Mouse (Mus musculus) heart, adult 2 months (tissue): ENCODE data around the gene Nobox. TPM values are rescaled to one million over a fixed set of nuclear protein-coding genes. Genes with fewer than 3 reads are reported as not detected.

Experiments used
- DNase-seq, 2 experiments: peaks; one replicate each; pipeline ENCODE4 v3.0.0; 2021
- H3K27ac ChIP-seq: fragments of 200-600 bp; 2 replicates; pipeline ENCODE4 v1.8.1; 2022
- H3K27me3 ChIP-seq: fragments of 200-500 bp; 2 replicates; pipeline ENCODE4 v1.6.1; 2012; ENCODE audit warnings: mild to moderate bottlenecking, low read length, inconsistent platforms, mixed read lengths; ENCODE audit not compliant: control insufficient read depth, insufficient read depth
- H3K36me3 ChIP-seq: fragments of 200-500 bp; 2 replicates; pipeline ENCODE4 v1.6.1; 2012; ENCODE audit warnings: low read length, inconsistent platforms; ENCODE audit not compliant: control insufficient read depth, insufficient read depth
- H3K4me1 ChIP-seq: fragments of 200-500 bp; 2 replicates; pipeline ENCODE4 v1.6.1; 2011; ENCODE audit warnings: low read length; ENCODE audit not compliant: control insufficient read depth, insufficient read depth
- H3K4me3 ChIP-seq: fragments of 200-600 bp; 2 replicates; pipeline ENCODE4 v1.8.1; 2022
- H3K79me2 ChIP-seq: fragments of 200-500 bp; replicated peaks from 2 replicates; pipeline ENCODE4 v1.6.1; 2012; ENCODE audit warnings: mild to moderate bottlenecking, inconsistent platforms, low read length, moderate library complexity, mixed read lengths; ENCODE audit not compliant: control insufficient read depth, insufficient read depth
- H3K9ac ChIP-seq: fragments of 200-500 bp; 2 replicates; pipeline ENCODE4 v1.6.1; 2012; ENCODE audit warnings: low read depth, mild to moderate bottlenecking, control low read depth, inconsistent platforms, low read length, mixed read lengths
- CTCF ChIP-seq: fragments of 200-600 bp; IDR thresholded peaks from 2 replicates; pipeline ENCODE4 v1.8.1; 2022; ENCODE audit warnings: antibody characterized with exemption, mild to moderate bottlenecking, moderate library complexity
- EP300 ChIP-seq: fragments of 200-500 bp; IDR thresholded peaks from 2 replicates; pipeline ENCODE4 v1.6.1; 2011; ENCODE audit warnings: low read depth, low read length, control low read depth; ENCODE audit not compliant: insufficient read depth
- POLR2A ChIP-seq: fragments of 200-500 bp; IDR thresholded peaks from 2 replicates; pipeline ENCODE4 v1.6.1; 2011; ENCODE audit warnings: mild to moderate bottlenecking, low read depth, low read length, control low read depth; ENCODE audit not compliant: insufficient read depth
- WGBS: fragments of 180-500 bp; shearing (Covaris S2); methylation state at CpG from one replicate; pipeline ENCODE4 v1.1.7; 2018; 5-methylcytosine and 5-hydroxymethylcytosine counted together
- intact Hi-C: fragments of 180-260 bp; cut with DNase I; formaldehyde crosslinking; loops from one replicate; pipeline ENCODE4 v1.15.1; 2025
- polyA plus RNA-seq: library from polyadenylated mRNA; depleted of rRNA; stranded (reverse); fragments of >200 nt; gene quantifications from 2 replicates; pipeline ENCODE4 v1.2.3, GENCODE M21; 2012
- total RNA-seq, 2 experiments: library from RNA; stranded (reverse); gene quantifications; 2 replicates each; pipeline ENCODE4 v1.2.3; 2021

The Nobox gene
- total and polyA plus RNA-seq, 3 experiments = not detected

DNA sequence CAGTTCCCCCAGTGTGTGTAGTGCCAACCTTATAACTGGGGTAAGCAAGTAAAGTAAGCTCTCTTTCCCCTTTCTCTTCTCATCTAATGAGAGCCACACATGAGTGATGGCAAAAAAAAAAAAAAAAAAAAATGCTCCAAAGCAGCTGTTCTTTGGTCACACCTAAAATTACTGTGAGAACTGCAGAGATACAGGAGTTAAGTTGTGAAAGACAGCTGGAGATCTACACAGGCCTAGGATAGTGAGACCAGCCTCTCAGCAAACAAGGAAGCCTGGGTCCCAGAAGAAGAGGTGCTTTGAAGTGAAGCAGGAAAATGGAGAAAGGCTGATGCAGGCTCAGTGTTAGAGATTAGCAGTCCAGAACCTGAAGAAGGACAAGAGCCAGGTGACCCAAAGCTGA lies 3.2 kb upstream of the Nobox start:
- Histone ChIP-seq H3K79me2 (no peaks in the 10 kb centered on the region), H3K9ac (no peak overlapping the region), H3K4me3 (no peak overlapping the region), H3K27ac (no peak overlapping the region), H3K27me3 (no peaks in the 10 kb centered on the region), H3K36me3 (no peaks in the 10 kb centered on the region), H3K4me1 (no peaks in the 10 kb centered on the region)
- DNase-seq = no peak
- no peak for TF ChIP-seq POLR2A
- TF ChIP-seq EP300 = no peak
- TF ChIP-seq CTCF = no peak
- intact Hi-C loops = no loop called here

DNA sequence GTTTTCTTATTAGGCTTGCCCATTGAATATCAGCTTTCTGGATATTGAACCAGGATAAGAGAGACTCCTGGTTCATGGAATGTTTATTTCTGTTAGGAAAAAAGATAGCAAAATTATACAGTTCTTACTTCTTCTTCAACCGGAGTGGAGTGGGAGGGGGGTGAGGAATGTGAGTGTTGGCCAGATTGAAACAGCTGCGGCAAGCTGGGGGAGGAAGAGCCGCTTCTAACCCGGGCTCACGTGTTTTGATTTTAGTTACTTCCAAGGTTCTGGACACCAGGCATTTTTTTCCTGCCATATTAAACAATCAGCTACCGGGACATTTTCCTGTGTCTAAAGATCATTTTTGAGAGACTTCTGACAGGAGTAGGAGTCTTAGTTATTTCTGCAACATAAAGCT lies 717 bp upstream of the Nobox start:
- intact Hi-C loops = no loop called here
- H3K4me3 ChIP-seq = no peak overlapping the region
- no peak for TF ChIP-seq EP300
- no peak for TF ChIP-seq CTCF
- no peak for TF ChIP-seq POLR2A
- DNase-seq = no peak
- no peaks in the 10 kb centered on the region for H3K79me2 ChIP-seq
- no peaks in the 10 kb centered on the region for H3K4me1 ChIP-seq
- no peaks in the 10 kb centered on the region for H3K36me3 ChIP-seq
- no peaks in the 10 kb centered on the region for H3K27me3 ChIP-seq
- H3K9ac ChIP-seq = no peak overlapping the region
- H3K27ac ChIP-seq = no peak overlapping the region
- 34% methylated on average over 6 of the region's 6 CpGs for WGBS

DNA sequence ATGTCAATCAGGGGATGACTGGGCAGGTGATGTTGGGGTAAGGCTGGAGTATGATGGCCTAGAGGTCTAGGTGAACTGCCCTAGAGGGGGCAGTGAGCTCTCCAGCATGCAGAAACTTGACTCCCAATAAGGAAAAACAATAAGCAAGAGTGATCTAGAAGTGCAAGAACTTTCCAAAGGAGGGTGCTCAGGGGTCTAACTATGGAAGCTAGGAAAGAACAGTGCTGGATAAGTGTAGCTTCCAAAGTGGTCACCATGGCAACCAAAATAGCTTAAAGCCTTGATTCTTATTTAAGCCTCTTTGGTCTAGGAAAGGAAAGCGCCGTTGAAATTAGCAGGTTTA lies 11.9 kb downstream of the Nobox start:
- TF ChIP-seq CTCF (0 out of 2 replicates have a peak, but pooled peaks have one; percentile 0), POLR2A (no peak)
- Histone ChIP-seq H3K36me3 (no peaks in the 10 kb centered on the region), H3K27me3 (no peaks in the 10 kb centered on the region), H3K4me3 (no peak overlapping the region), H3K79me2 (no peaks in the 10 kb centered on the region), H3K9ac (no peak overlapping the region), H3K27ac (no peak overlapping the region), H3K4me1 (peaks cover under 1% of the 10 kb centered on the region)
- intact Hi-C loops = loop anchor here (1.0 to 5.0 kb wide), 2 partner anchors 43 to 275 kb away; no protein-coding TSS in a partner anchor
- WGBS = 34% methylated on average over 2 of the region's 2 CpGs
- DNase-seq = no peak

GRCm38 (mm10) chr6:43296798-43297507 lies 12.4 kb downstream of the Nobox start:
- Histone ChIP-seq H3K27me3 (no peaks in the 10 kb centered on the region), H3K36me3 (no peaks in the 10 kb centered on the region), H3K4me1 (peaks cover 4% of the 10 kb centered on the region), H3K79me2 (no peaks in the 10 kb centered on the region), H3K27ac (no peak overlapping the region), H3K4me3 (no peak overlapping the region), H3K9ac (no peak overlapping the region)
- intact Hi-C loops = loop anchor here (1.0 to 5.0 kb wide), 2 partner anchors 43 to 275 kb away; no protein-coding TSS in a partner anchor
- DNase-seq = no peak
- TF ChIP-seq EP300 (no peak), CTCF (peak; percentile 89)
- 38% methylated on average over 7 of the region's 7 CpGs for WGBS

DNA sequence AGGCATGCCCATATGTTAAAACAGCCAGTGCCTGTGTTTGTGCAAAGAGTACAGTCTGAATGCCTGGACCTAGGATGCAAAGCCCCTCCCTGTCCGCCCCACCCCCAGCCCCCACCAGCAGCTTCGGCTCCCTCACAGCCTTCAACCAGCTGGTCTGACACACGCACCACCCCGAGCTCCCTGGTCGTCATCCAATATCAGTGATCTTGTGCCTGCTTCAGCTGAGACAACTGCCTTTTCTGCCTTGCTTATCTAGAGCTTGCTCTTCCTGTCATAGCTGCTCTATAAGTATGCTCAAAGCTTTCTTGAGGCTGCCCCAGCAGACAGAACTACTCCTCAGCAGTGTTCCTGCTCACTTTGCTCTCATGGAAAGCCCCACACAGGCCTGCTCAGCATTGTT lies 13.4 kb downstream of the Nobox start:
- intact Hi-C loops = loop anchor here (5.0 kb wide), 1 partner anchor 274 kb away; no protein-coding TSS in a partner anchor
- WGBS = 17% methylated on average over 5 of the region's 5 CpGs
- no peaks in the 10 kb centered on the region for H3K27me3 ChIP-seq
- no peak for DNase-seq
- H3K4me1 ChIP-seq = peaks cover 4% of the 10 kb centered on the region
- H3K9ac ChIP-seq = no peak overlapping the region
- no peak overlapping the region for H3K27ac ChIP-seq
- H3K36me3 ChIP-seq = no peaks in the 10 kb centered on the region
- H3K4me3 ChIP-seq = no peak overlapping the region
- H3K79me2 ChIP-seq = no peaks in the 10 kb centered on the region
- TF ChIP-seq CTCF (no peak), POLR2A (no peak), EP300 (no peak)

DNA sequence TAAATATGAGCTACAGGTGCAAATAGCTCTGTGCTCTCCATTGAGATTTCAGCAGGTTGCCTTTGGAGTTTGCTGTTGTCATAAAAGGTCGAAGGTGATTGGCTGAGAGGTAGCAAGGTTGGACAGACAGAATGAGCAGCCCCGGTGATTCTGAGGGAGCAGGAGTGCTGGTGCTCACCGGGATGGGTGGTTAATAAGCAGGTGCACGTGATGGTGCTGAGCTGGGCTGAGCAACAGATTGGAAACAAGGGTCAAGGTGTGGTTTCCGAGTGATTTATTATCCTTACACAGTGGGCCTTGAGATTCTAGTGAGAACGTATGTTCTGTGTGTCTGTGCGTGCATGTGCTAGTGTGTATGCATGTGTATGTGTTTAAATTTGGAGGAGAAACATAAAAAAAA lies 16.2 kb downstream of the Nobox start:
- DNase-seq = no peak
- Histone ChIP-seq H3K36me3 (no peaks in the 10 kb centered on the region), H3K79me2 (no peaks in the 10 kb centered on the region), H3K4me1 (peaks cover 4% of the 10 kb centered on the region), H3K9ac (no peak overlapping the region), H3K27me3 (no peaks in the 10 kb centered on the region), H3K27ac (no peak overlapping the region), H3K4me3 (no peak overlapping the region)
- TF ChIP-seq POLR2A (no peak), CTCF (no peak), EP300 (no peak)
- intact Hi-C loops = no loop called here
- WGBS = 85% methylated on average over 7 of the region's 7 CpGs
